Mouse (Mus musculus) heart, embryonic 15.5 days (tissue): ENCODE data around the gene Mtmr12. TPM values are rescaled to one million over a fixed set of nuclear protein-coding genes. Genes with fewer than 3 reads are reported as not detected.
"Not testable (repeated sequence)": the region's sequence is repeated elsewhere in the genome, so short reads cannot be mapped to it uniquely, and the experiment has no call there.

Experiments
- ATAC-seq: fragments of 200-750 bp; cut with Nextera tagmentation; replicated peaks from 2 replicates; pipeline ENCODE4 v1.8.0; 2017; ENCODE audit warnings: low read depth, moderate TSS enrichment; ENCODE audit not compliant: insufficient number of reproducible peaks, insufficient read depth, low FRiP score
- H3K27ac ChIP-seq: fragments of 300-500 bp; sonication (generic); 2 replicates; pipeline ENCODE4 v1.5.1; 2015; ENCODE audit warnings: mild to moderate bottlenecking, inconsistent platforms
- H3K27me3 ChIP-seq: fragments of 300-500 bp; sonication (generic); 2 replicates; pipeline ENCODE4 v1.6.1; 2015; ENCODE audit warnings: inconsistent platforms
- H3K36me3 ChIP-seq: fragments of 300-500 bp; sonication (generic); 2 replicates; pipeline ENCODE4 v1.6.1; 2015; ENCODE audit warnings: mild to moderate bottlenecking, inconsistent platforms
- H3K4me1 ChIP-seq: fragments of 300-500 bp; sonication (generic); replicated peaks from 2 replicates; pipeline ENCODE4 v1.6.1; 2015; ENCODE audit warnings: inconsistent platforms
- H3K4me2 ChIP-seq: fragments of 300-500 bp; sonication (generic); 2 replicates; pipeline ENCODE4 v1.6.1; 2015; ENCODE audit warnings: inconsistent platforms, mild to moderate bottlenecking, moderate library complexity
- H3K4me3 ChIP-seq: fragments of 300-500 bp; sonication (generic); 2 replicates; pipeline ENCODE4 v1.5.1; 2015; ENCODE audit warnings: mild to moderate bottlenecking, inconsistent platforms
- H3K9ac ChIP-seq: fragments of 300-500 bp; sonication (generic); 2 replicates; pipeline ENCODE4 v1.6.1; 2015; ENCODE audit warnings: mild to moderate bottlenecking, inconsistent platforms
- H3K9me3 ChIP-seq: fragments of 300-500 bp; sonication (generic); replicated peaks from 2 replicates; pipeline ENCODE4 v1.6.1; 2016; ENCODE audit warnings: inconsistent platforms
- WGBS: fragments of 180-500 bp; shearing (Covaris S2); methylation state at CpG from one replicate; pipeline ENCODE4 v1.1.7; 2015; ENCODE audit warnings: mixed read lengths; 5-methylcytosine and 5-hydroxymethylcytosine counted together
- polyA plus RNA-seq: library from polyadenylated mRNA; unstranded; fragments of >200 nt; fragmentation: Nextera tagmentation; extraction: Ambion mirVana; gene quantifications from 2 replicates; pipeline ENCODE4 v1.2.1, GENCODE M21; 2015

The Mtmr12 gene
- 9.5 and 14.1 TPM in 2 replicates for polyA plus RNA-seq

DNA sequence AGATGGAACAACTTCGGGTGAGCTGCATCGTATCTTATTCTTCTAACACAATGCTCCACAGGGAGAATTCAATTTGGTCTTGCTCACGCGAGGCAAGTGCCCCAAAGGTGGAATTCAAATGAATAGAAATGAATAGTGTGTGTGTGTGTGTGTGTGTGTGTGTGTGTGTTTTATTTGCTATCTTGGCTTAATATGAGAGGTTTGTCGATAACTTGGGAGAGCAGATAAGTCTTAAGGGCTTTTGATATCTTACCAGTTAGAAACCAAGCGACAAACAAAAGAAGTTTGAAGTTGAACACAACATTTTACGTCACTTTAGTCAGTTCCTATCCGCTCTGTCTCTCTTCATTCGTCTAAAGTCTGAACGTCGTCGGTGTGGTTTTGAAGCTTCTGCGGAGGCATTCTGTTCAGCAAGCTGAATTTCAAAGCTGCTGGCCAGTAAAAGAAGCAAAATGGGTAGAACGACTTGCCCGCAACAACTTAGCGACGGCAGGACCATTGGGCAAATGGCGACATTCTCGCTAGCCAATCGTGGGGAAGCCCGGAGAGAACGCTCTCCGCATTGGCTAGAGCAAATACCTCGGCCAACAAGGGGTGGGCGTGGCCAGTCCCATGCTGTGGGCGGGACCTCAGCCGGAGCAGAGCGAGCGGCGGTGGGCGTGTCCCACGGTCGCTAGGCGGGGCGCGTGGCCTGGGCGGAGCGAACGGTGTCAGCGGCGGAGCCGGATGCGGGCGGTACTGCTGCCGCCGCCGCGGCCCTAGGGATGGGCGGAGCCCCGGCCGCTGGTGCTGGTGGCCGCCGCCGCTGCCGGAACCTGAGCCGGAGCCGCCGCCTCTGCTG is at the start of gene Mtmr12:
Mtmr12 (plus strand) TSS at position 710 of the 841 bp plus-strand sequence.
- peak within 1 kb of the TSS; percentile 65 for H3K4me2 ChIP-seq
- H3K27ac ChIP-seq = peak within 1 kb of the TSS; percentile 93
- under 1% methylated on average over 58 of the region's 58 CpGs for WGBS
- peak within 1 kb of the TSS; percentile 88 for H3K9ac ChIP-seq
- no peaks in the 10 kb centered on the region for H3K27me3 ChIP-seq
- H3K4me3 ChIP-seq = peak within 1 kb of the TSS; percentile 85
- H3K4me1 ChIP-seq = peaks cover 29% of the 10 kb centered on the region
- peak; percentile 98 for ATAC-seq
- H3K36me3 ChIP-seq = no peaks in the 10 kb centered on the region
- H3K9me3 ChIP-seq = no peaks in the 10 kb centered on the region

DNA sequence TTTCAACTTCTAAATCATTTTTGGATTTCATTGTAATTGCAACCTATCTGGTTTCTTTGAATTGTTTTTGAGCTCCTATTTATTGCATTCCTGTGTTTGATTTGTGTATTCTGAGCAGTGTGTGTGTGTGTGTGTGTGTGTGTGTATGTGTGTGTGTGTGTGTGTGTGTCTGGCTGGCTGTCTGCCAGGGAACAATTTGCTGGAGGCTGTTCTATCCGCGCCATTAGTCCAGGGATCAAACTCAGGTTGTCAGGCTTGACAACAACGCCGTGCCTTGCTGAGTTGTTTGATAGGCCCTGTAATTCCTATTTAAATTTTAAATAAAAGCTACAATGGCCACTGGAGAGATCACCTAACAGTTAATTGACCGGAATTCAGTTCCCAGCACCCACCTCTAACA is 26.7 kb upstream of the Mtmr12 start:
- ATAC-seq = no peak
- Histone ChIP-seq H3K4me3 (no peak overlapping the region), H3K4me1 (no peaks in the 10 kb centered on the region), H3K27ac (no peak overlapping the region), H3K9ac (no peak overlapping the region), H3K36me3 (peaks cover 64% of the 10 kb centered on the region), H3K4me2 (no peak overlapping the region), H3K27me3 (no peaks in the 10 kb centered on the region), H3K9me3 (no peaks in the 10 kb centered on the region)
- WGBS = 69% methylated on average over 5 of the region's 5 CpGs

DNA sequence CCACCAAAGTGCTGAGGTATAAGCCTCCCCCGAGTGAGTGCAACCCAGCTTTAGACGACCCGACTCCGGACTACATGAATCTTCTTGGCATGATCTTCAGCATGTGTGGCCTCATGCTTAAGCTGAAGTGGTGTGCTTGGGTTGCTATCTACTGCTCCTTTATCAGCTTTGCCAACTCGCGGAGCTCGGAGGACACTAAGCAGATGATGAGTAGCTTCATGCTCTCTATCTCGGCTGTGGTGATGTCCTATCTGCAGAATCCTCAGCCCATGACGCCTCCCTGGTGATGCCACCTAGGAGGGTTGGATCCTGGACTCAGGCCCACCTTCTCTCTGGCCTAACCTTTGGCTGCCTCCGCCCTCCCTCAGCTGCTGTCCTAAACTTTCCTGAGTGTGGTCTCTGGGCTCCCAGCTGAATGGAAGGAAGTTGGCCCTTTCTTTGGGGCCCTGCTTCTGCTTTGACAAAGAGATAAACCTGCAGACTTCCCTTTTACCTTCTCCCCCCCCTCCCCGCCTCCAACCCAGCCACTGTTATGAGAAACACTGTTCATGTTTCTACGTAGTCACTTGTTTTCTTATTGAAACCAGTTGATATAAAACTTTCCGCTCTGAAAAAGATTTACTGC is 23.5 kb upstream of the Mtmr12 start:
- 69% methylated on average over 13 of the region's 13 CpGs for WGBS
- H3K4me1 ChIP-seq, H3K9ac ChIP-seq, H3K4me3 ChIP-seq, H3K9me3 ChIP-seq, H3K4me2 ChIP-seq, H3K27me3 ChIP-seq, ATAC-seq, H3K27ac ChIP-seq: not testable (repeated sequence)
- peaks cover 46% of the 10 kb centered on the region for H3K36me3 ChIP-seq

DNA sequence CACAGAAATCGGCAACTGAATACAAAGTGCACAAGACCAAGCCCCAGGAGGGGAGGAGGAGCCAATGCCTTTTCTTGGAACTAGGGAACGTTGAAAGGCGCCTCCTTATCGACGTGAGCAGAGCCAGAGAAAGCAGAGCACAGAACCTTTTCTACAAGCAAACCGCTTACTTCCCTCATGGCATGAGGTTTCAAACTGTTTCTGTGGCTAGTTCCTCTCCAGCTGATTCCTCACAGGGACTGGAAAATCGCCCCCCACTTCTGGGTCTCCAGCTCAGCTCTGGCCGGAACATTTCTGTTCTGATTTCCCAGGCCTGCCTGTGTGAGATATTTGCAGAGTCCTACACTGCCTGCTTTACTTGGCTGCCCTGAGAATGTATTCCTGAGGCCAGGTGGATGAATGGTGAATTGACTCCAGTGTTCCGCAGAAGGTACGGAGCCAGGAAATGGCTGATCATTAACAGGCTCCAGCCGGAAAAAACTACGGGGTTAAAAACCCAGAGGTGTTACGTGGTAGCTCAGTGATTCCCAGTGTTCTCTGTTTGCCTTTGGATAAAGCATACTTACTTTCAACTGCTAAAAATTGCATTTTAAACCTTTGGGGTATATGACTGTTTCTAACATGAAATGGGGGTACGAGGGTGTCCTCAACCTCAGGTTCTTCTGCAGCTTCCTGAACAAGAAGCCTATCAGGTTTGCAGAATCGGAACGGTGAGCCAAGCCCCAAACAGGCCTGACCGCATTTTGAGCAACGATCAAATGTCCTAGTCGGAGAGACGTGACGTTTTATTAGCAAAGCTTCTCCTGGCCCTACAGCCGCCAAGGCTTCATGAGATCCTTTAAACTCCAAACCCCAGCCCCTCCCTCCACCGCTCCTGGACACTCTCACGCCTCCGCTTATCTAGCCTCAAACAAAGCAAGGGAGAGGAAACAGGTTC is 10.7 kb upstream of the Mtmr12 start:
- Histone ChIP-seq H3K4me3 (peak overlapping the region; percentile 22), H3K4me2 (peak overlapping the region; percentile 51), H3K4me1 (peaks cover 31% of the 10 kb centered on the region), H3K27ac (peak overlapping the region; percentile 65), H3K9me3 (no peaks in the 10 kb centered on the region), H3K9ac (no peak overlapping the region; the same call in 1 of the 2 replicates), H3K27me3 (no peaks in the 10 kb centered on the region), H3K36me3 (peaks cover 4% of the 10 kb centered on the region; the same call in 1 of the 2 replicates)
- 17% methylated on average over 25 of the region's 25 CpGs for WGBS
- ATAC-seq = peak; percentile 68

DNA sequence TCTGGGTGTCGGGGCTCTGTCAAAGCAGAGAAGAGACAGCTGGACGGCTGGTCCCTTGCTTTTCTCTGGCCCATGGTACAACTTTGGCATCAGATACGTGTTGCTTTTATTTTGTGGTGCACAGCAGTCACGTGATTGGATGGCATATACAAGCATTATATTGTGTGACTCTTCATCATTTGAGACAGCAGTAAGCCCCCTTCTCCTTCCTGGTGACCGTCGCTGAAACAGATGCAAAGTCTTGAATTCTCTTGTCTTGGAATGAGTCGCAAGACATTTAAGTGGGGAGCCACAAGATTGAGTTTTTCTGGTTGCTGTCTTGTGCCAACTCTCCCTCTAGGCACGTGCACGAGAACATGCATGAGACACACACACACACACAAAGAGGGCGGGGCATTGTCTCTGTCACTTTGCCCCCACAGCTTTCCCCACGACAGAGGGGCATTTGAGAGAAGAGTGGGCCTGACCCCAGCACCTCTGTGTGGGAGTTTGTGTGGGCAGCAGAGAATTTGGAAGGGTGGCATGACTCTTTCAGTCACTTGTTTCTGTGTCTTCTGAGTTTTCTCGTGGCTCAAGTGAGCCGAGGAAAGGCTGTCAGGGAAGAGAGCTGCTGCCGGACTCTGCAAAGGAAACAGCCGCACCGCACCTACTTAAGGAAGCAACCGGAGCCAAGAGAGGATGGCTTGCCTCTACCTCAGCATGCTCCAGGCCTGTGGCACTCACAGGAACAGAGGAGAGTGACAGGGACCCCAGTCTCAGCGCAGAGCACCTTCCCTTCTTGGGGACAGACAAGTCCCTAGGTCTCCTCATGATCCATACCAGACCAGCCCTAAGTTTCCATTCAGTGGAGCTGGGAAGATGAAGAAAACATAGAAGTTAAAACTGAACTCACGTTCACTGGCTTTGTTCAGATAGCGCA is 9.8 kb upstream of the Mtmr12 start:
- ATAC-seq = no peak
- Histone ChIP-seq H3K4me2 (peak overlapping the region; percentile 51), H3K4me3 (peak overlapping the region; percentile 22), H3K27ac (peak overlapping the region; percentile 65), H3K27me3 (no peaks in the 10 kb centered on the region), H3K36me3 (peaks cover 4% of the 10 kb centered on the region; the same call in 1 of the 2 replicates), H3K9me3 (no peaks in the 10 kb centered on the region), H3K9ac (no peak overlapping the region; the same call in 1 of the 2 replicates), H3K4me1 (peaks cover 31% of the 10 kb centered on the region)
- WGBS = 37% methylated on average over 20 of the region's 20 CpGs

DNA sequence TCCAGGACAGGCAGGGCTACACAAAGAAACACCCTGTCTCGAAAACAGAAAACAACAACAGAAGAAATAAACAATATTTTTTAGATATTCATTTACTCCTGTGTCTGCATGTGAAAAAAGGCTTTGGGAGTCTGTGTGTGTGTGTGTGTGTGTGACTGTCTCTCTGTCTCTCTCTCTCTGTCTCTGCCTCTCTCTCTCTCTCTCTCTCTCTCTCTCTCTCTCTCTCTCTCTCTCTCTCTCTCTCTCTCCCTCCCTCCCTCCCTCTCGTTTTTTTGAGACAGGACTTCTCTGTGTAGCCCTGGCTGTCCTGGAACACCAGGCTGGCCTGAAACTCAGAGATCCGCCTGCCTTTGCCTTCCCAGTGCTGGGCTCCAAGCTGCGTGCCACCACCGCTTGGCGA is 8.9 kb upstream of the Mtmr12 start:
- Histone ChIP-seq H3K36me3 (no peaks in the 10 kb centered on the region), H3K27me3 (no peaks in the 10 kb centered on the region), H3K9ac (no peak overlapping the region), H3K4me2 (no peak overlapping the region), H3K4me1 (peaks cover 31% of the 10 kb centered on the region), H3K9me3 (no peaks in the 10 kb centered on the region), H3K27ac (no peak overlapping the region), H3K4me3 (no peak overlapping the region)
- ATAC-seq = no peak
- 67% methylated on average over 6 of the region's 6 CpGs for WGBS

DNA sequence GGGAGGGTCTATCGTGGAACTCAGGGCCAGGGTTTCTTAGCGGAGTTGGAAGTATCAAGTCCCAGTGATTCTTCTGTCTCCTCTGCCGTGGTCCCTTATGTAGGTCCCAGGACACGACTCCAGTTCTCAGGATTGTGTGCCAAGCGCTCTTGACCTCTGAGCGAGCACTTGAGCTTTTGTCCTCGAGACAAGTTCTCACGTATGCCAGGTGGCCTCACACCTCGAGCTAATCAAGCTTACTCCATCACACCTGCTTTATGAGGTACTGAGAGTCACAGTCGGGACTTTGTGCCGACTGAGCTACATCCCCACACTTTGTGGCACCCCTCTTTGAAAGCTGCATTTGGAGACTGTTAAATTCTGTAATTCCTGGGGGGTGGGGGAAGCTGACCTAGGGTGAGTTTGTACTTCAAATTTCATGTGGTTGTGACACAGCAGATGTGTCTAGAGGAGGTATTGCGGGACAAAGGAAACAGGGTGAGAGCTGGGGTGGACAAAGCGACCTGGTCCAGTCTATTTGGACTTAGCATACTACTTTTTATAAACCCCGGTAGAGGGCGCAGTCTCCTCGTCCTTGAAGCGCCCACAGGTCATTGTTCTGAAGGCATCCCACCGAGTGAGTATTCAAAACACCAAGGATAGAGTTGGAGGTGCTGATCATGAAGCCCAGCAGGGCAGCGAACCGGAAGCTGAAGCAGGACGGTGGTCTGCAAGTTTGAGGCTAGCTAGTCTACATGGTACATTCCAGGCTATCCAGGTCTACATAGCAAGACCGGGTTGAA is 8.2 kb upstream of the Mtmr12 start:
- 25% methylated on average over 22 of the region's 22 CpGs for WGBS
- H3K9me3 ChIP-seq = no peaks in the 10 kb centered on the region
- ATAC-seq = peak; percentile 69
- H3K4me3 ChIP-seq = no peak overlapping the region
- no peak overlapping the region for H3K27ac ChIP-seq
- H3K4me1 ChIP-seq = peaks cover 31% of the 10 kb centered on the region
- peak overlapping the region; percentile 41 for H3K4me2 ChIP-seq
- no peaks in the 10 kb centered on the region for H3K36me3 ChIP-seq
- no peaks in the 10 kb centered on the region for H3K27me3 ChIP-seq
- no peak overlapping the region for H3K9ac ChIP-seq

DNA sequence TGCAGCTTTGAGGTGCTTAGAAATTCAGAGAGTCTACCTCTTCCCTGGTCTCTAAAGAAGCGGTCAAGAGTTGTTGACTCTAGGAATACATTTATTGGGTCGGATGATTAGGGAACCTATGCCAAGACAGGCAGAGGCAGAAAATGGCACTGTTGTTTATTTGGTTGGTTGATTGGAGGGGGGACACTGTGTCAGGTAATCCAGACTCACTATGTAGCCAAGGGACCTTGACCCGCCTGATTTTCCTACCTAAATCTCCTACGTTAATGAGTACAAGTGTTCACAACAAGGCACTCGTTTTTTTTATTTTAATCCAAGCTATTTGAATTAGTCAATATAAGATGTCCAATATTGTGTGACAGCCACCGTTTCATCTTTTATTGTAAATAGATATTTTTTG is 7.5 kb upstream of the Mtmr12 start:
- peak overlapping the region; percentile 41 for H3K4me2 ChIP-seq
- no peak overlapping the region for H3K9ac ChIP-seq
- peaks cover 31% of the 10 kb centered on the region for H3K4me1 ChIP-seq
- 83% methylated on average over 6 of the region's 6 CpGs for WGBS
- no peak for ATAC-seq
- H3K27ac ChIP-seq = no peak overlapping the region
- H3K27me3 ChIP-seq = no peaks in the 10 kb centered on the region
- no peaks in the 10 kb centered on the region for H3K9me3 ChIP-seq
- H3K36me3 ChIP-seq = no peaks in the 10 kb centered on the region
- no peak overlapping the region for H3K4me3 ChIP-seq

DNA sequence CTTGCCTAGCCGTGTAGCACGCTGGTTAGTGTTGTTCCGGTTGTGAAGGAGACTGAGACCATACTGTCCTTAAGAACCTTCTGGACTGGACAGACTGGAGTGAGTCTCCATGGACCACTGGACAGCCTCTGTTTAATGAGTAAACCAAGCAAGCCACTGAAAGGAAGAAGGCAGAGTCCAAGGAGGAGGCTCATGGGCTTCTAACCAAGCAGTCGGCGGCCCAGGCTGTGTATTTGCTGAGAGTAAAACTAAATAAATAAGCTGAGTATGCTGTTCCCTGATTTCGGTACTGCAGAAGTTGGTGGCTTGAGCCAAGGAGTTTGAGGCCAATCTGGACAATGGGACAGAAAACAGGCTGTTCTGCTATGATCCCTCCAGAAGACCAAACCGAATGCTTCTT is 4.8 kb upstream of the Mtmr12 start:
- no peak overlapping the region for H3K4me3 ChIP-seq
- no peaks in the 10 kb centered on the region for H3K27me3 ChIP-seq
- no peaks in the 10 kb centered on the region for H3K36me3 ChIP-seq
- H3K4me2 ChIP-seq = no peak overlapping the region
- H3K9ac ChIP-seq = no peak overlapping the region
- no peaks in the 10 kb centered on the region for H3K9me3 ChIP-seq
- H3K4me1 ChIP-seq = peaks cover 22% of the 10 kb centered on the region
- no peak overlapping the region for H3K27ac ChIP-seq
- no peak for ATAC-seq
- WGBS = 96% methylated on average over 7 of the region's 7 CpGs

DNA sequence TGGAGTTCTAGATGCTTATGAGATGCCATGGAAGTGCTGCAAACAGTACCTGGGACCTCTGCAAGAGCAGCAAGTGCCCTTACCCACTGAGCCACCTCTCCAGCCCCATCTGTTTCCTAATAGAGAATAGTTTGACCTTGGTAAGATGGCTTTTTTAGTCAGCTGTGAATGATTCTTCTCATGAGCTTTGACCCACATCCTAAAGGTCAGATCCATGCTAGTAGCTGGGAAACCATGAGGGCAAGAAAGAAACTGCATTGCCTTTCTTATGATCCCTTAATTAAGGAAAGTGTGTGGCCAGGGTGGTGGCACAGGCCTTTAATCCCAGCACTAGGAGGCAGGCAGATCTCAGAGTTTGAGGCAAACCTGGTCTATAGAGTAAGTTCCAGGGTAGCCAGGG is 3.0 kb upstream of the Mtmr12 start:
- no peaks in the 10 kb centered on the region for H3K36me3 ChIP-seq
- no peak overlapping the region for H3K27ac ChIP-seq
- H3K9ac ChIP-seq = no peak overlapping the region
- no peak overlapping the region for H3K4me3 ChIP-seq
- H3K4me2 ChIP-seq = no peak overlapping the region
- no peaks in the 10 kb centered on the region for H3K9me3 ChIP-seq
- ATAC-seq = no peak
- peaks cover 22% of the 10 kb centered on the region for H3K4me1 ChIP-seq
- no peaks in the 10 kb centered on the region for H3K27me3 ChIP-seq
